Mouse (Mus musculus) spleen, adult 18-20 months (tissue): ENCODE results near the gene Tor1a.

Experiments used
- DNase-seq, 2 experiments: peaks; one replicate each; pipeline ENCODE4 v3.0.0; 2022; ENCODE audit warnings: mixed read lengths in 2 of 2

The Tor1a gene

GRCm38 (mm10) chr2:30967352-30968327, at the start of gene Tor1a:
Tor1a (minus strand) TSS chr2:30967933.
- DNase-seq: peak; percentile 79 to 86

GRCm38 (mm10) chr2:31013371-31014120, 45.8 kb upstream of the Tor1a start:
- DNase-seq: no peak

- no peak for DNase-seq
These were observed 39.5 kb upstream of the Tor1a start for GRCm38 (mm10) chr2:31007208-31007607.

GRCm38 (mm10) chr2:31006434-31006833, 38.7 kb upstream of the Tor1a start:
- no peak for DNase-seq

- no peak for DNase-seq
These were observed 37.7 kb upstream of the Tor1a start for GRCm38 (mm10) chr2:31005453-31005852.

- no peak for DNase-seq
These were observed 35.1 kb upstream of the Tor1a start for GRCm38 (mm10) chr2:31002857-31003256.

- DNase-seq: no peak
These were observed 30.9 kb upstream of the Tor1a start for GRCm38 (mm10) chr2:30998443-30999260.

GRCm38 (mm10) chr2:30995432-30995996, 27.8 kb upstream of the Tor1a start:
- no peak for DNase-seq

- no peak for DNase-seq
These were observed 27.1 kb upstream of the Tor1a start for GRCm38 (mm10) chr2:30994853-30995252.

GRCm38 (mm10) chr2:30990221-30990620, 22.5 kb upstream of the Tor1a start:
- DNase-seq: no peak

GRCm38 (mm10) chr2:30985111-30986020, 17.6 kb upstream of the Tor1a start:
- peak in 1 of 2 experiments; percentile 23 for DNase-seq

- no peak for DNase-seq
These were observed 15.3 kb upstream of the Tor1a start for GRCm38 (mm10) chr2:30983024-30983423.

GRCm38 (mm10) chr2:30981790-30982513, 14.2 kb upstream of the Tor1a start, which contains the start of the genes BC005624 and Usp20:
BC005624 (minus strand) TSS chr2:30982201.
Usp20 (plus strand) TSS chr2:30982279.
- DNase-seq: peak; percentile 98 to 100

GRCm38 (mm10) chr2:30966826-30967225, 907 bp downstream of the Tor1a start:
- no peak for DNase-seq

GRCm38 (mm10) chr2:30965627-30966026, 2.1 kb downstream of the Tor1a start:
- DNase-seq: no peak

- DNase-seq: no peak
These were observed 5.0 kb downstream of the Tor1a start for GRCm38 (mm10) chr2:30962570-30963254.

- no peak for DNase-seq
These were observed 7.9 kb downstream of the Tor1a start for GRCm38 (mm10) chr2:30959856-30960255.

- DNase-seq: no peak
These were observed 9.0 kb downstream of the Tor1a start for GRCm38 (mm10) chr2:30958726-30959125.

GRCm38 (mm10) chr2:30957511-30957910, 10.2 kb downstream of the Tor1a start:
- no peak for DNase-seq

GRCm38 (mm10) chr2:30954797-30955196, 12.9 kb downstream of the Tor1a start:
- peak in 1 of 2 experiments; percentile 22 for DNase-seq
